Mouse (Mus musculus) heart, adult 2 months (tissue): ENCODE measurements around the gene Sh2d2a.

ENCODE experiments used
- CTCF ChIP-seq: fragments of 200-600 bp; IDR thresholded peaks from 2 replicates; pipeline ENCODE4 v1.8.1; 2022; ENCODE audit warnings: antibody characterized with exemption, mild to moderate bottlenecking, moderate library complexity
- EP300 ChIP-seq: fragments of 200-500 bp; IDR thresholded peaks from 2 replicates; pipeline ENCODE4 v1.6.1; 2011; ENCODE audit warnings: low read depth, low read length, control low read depth; ENCODE audit not compliant: insufficient read depth
- POLR2A ChIP-seq: fragments of 200-500 bp; IDR thresholded peaks from 2 replicates; pipeline ENCODE4 v1.6.1; 2011; ENCODE audit warnings: mild to moderate bottlenecking, low read depth, low read length, control low read depth; ENCODE audit not compliant: insufficient read depth

- no peak for TF ChIP-seq CTCF
- no peak for TF ChIP-seq POLR2A
- TF ChIP-seq EP300, result no peak
Observed at GRCm38 (mm10) chr3:87891481-87891880, 44.9 kb downstream of the Sh2d2a start.
